Mouse (Mus musculus): ENCODE results near the gene Dact3. TPM values are rescaled to one million over a fixed set of nuclear protein-coding genes. Genes with fewer than 3 reads are reported as not detected.
A peak's percentile ranks its signal among the peaks of the same experiment; 100 is the strongest.

Gene Dact3
- total and polyA plus RNA-seq, 3 experiments = 0.31 to 2.1 TPM; not detected in 1

DNA sequence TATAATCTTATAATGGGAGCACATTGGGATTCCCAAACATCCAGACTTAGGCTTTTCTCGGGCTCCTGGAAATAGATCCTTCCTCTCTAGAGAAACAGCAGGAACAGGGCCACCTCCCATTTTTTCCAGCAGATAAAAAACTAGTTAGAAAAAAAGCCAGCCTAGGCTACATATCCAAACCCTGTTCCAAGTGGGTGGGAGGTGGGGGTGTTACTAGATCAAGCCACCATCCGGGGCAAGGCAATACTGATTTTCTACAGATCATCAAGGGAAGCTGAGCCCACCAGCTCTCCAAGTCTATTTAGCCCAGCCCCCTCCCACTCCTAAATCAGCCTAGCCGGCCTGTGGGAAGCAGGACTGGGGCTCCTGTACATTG, 30.4 kb upstream of the Dact3 start:
- H3K36me3 ChIP-seq (ENCODE audit: control insufficient read depth in 1 of 2, insufficient read depth in 2 of 2, low read length in 2 of 2) = 0 out of 4 replicates have a peak, but pooled peaks cover 0 to 2% of the 10 kb centered on the region in 2 experiments
- peak; percentile 32 for DNase-seq (ENCODE audit: low read depth, low spot score)
- H3K27ac ChIP-seq (ENCODE audit: control insufficient read depth, low read depth, low read length) = no peak overlapping the region; the same call in 1 of the 2 replicates
- TF ChIP-seq ZNF384 (IDR thresholded peaks at IDR 0.05; ENCODE audit: low read depth, low read length) = peak; percentile 45; the same call in 1 of the 2 replicates
- TF ChIP-seq MAZ (IDR thresholded peaks at IDR 0.05; ENCODE audit: low read depth, low read length) = no peak; the same call in 1 of the 2 replicates
- peak; percentile 25; the same call in 1 of the 2 replicates for TF ChIP-seq NELFE (IDR thresholded peaks at IDR 0.05; ENCODE audit: low read depth, low read length)
- no peak for TF ChIP-seq GATA1 (IDR thresholded peaks at IDR 0.05; ENCODE audit: low read depth, low read length)
- no peak for TF ChIP-seq KAT2A (conservative IDR thresholded peaks at IDR 0.05; ENCODE audit: low read depth, low read length)
- TF ChIP-seq TCF12 (IDR thresholded peaks at IDR 0.05; ENCODE audit: low read depth, low read length) = no peak
- peaks cover 0 to 5% of the 10 kb centered on the region in 2 experiments; a peak in 3 of 4 replicates for H3K4me1 ChIP-seq (ENCODE audit: control insufficient read depth in 1 of 2, insufficient read depth in 2 of 2, low read length in 2 of 2)
- no peaks in the 10 kb centered on the region for H3K27me3 ChIP-seq (ENCODE audit: control insufficient read depth in 1 of 2, insufficient read depth in 2 of 2, low read length in 2 of 2)
- peak overlapping the region; percentile 81 for H3K9ac ChIP-seq (ENCODE audit: control insufficient read depth, low read depth, low read length, poor library complexity, severe bottlenecking)
- peak overlapping the region; percentile 72 to 100 for H3K4me3 ChIP-seq (ENCODE audit: control insufficient read depth in 1 of 2, insufficient read depth in 1 of 2, low read depth in 2 of 2, low read length in 2 of 2)
- H3K79me2 ChIP-seq (ENCODE audit: control insufficient read depth, insufficient read depth, low read length, poor library complexity) = peaks cover 5% of the 10 kb centered on the region; the same call in 1 of the 2 replicates
- no peaks in the 10 kb centered on the region for H3K9me3 ChIP-seq (replicated peaks; ENCODE audit: insufficient read depth, low read length)

DNA sequence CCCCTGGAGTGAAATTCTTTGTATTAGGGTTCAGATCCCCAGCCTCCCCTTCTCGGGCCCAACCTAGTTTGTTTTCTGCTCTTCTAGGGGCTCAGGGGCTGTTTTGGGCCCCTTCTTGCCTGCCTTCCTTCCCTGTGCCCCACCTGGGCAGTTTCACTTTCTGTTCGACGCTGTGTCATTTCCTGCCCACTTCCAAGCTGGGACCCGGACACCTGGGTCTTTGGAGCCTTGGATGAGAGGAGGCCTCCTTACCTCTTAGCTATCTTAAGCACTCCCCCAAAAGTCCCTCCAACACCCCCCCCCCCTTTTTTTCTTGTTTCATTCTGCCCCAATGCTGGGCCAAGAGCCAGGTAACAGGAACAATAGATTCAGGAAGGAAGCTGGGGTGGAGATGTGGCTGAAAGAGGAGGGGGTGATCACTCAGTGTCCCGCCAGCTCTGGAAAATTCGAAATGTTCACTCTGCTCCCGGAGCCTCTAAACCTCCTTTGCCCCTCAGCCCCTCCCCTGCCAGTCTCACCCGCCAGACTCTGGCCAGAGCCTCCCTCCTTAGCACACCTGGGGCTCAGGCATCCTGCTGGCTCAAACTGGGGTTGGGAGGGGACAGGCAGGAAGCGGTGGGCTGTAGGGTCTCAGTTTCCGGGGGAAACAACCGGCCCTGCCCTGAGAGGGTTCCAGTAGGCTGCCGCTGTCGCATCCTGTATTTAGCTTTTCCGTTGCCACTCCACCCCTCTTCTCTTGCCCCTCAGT, 29.9 kb upstream of the Dact3 start:
- 0 out of 4 replicates have a peak, but pooled peaks cover 0 to 2% of the 10 kb centered on the region in 2 experiments for H3K36me3 ChIP-seq (ENCODE audit: control insufficient read depth in 1 of 2, insufficient read depth in 2 of 2, low read length in 2 of 2)

DNA sequence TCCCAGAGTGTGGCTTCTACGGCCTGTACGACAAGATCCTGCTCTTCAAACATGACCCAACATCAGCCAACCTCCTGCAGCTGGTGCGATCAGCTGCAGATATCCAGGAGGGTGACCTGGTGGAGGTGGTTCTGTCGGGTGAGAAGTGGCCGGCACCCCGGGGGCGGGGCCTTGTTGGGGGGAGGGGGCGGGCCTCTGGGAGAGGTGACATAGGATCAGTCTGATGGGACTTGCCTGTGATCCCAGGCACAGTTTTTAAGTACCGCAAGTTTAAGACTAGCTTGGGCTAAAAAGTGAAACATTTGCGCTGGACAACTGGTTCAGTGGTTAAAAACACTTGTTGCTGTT, 29.3 kb upstream of the Dact3 start:
- DNase-seq (ENCODE audit: low read depth, low spot score) = peak; percentile 45
- Histone ChIP-seq H3K36me3 (ENCODE audit: control insufficient read depth in 1 of 2, insufficient read depth in 2 of 2, low read length in 2 of 2) (0 out of 4 replicates have a peak, but pooled peaks cover 0 to 2% of the 10 kb centered on the region in 2 experiments), H3K9me3 (replicated peaks; ENCODE audit: insufficient read depth, low read length) (no peaks in the 10 kb centered on the region), H3K4me1 (ENCODE audit: control insufficient read depth in 1 of 2, insufficient read depth in 2 of 2, low read length in 2 of 2) (peaks cover 0 to 5% of the 10 kb centered on the region in 2 experiments; a peak in 3 of 4 replicates), H3K4me3 (ENCODE audit: control insufficient read depth in 1 of 2, insufficient read depth in 1 of 2, low read depth in 2 of 2, low read length in 2 of 2) (peak overlapping the region; percentile 72 to 100), H3K9ac (ENCODE audit: control insufficient read depth, low read depth, low read length, poor library complexity, severe bottlenecking) (peak overlapping the region; percentile 81), H3K79me2 (ENCODE audit: control insufficient read depth, insufficient read depth, low read length, poor library complexity) (peaks cover 5% of the 10 kb centered on the region; the same call in 1 of the 2 replicates), H3K27me3 (ENCODE audit: control insufficient read depth in 1 of 2, insufficient read depth in 2 of 2, low read length in 2 of 2) (no peaks in the 10 kb centered on the region), H3K27ac (ENCODE audit: control insufficient read depth, low read depth, low read length) (no peak overlapping the region)
- TF ChIP-seq CHD2 (IDR thresholded peaks at IDR 0.05; ENCODE audit: low read length) = no peak
- no peak for TF ChIP-seq TBP (IDR thresholded peaks at IDR 0.05; ENCODE audit: low read depth, low read length)
- no peak for TF ChIP-seq MEF2A (IDR thresholded peaks at IDR 0.05; ENCODE audit: extremely low read depth, insufficient replicate concordance, low read depth, low read length, poor library complexity, severe bottlenecking)
- TF ChIP-seq ZKSCAN1 (IDR thresholded peaks at IDR 0.05; ENCODE audit: low read depth, low read length) = no peak
- no peak for TF ChIP-seq MAX (IDR thresholded peaks at IDR 0.05; ENCODE audit: low read length)

More for the DNA sequence above, 29.9 kb upstream of the Dact3 start:
- H3K27me3 ChIP-seq (ENCODE audit: control insufficient read depth in 1 of 2, insufficient read depth in 2 of 2, low read length in 2 of 2) = no peaks in the 10 kb centered on the region
- H3K9ac ChIP-seq (ENCODE audit: control insufficient read depth, low read depth, low read length, poor library complexity, severe bottlenecking) = peak overlapping the region; percentile 81
- peaks cover 5% of the 10 kb centered on the region; the same call in 1 of the 2 replicates for H3K79me2 ChIP-seq (ENCODE audit: control insufficient read depth, insufficient read depth, low read length, poor library complexity)
- DNase-seq (ENCODE audit: low read depth, low spot score) = peak; percentile 51
- TF ChIP-seq POLR2A (IDR thresholded peaks at IDR 0.05; ENCODE audit: control insufficient read depth in 1 of 2, insufficient read depth in 1 of 2, low read depth in 1 of 2, low read length in 2 of 2, poor library complexity in 1 of 2) (0 out of 4 replicates have a peak, but pooled peaks of 1 of the 2 experiments have one; percentile 18), SIN3A (IDR thresholded peaks at IDR 0.05; ENCODE audit: low read length) (peak; percentile 54), ELF1 (IDR thresholded peaks at IDR 0.05; ENCODE audit: low read depth, low read length) (no peak), NELFE (IDR thresholded peaks at IDR 0.05; ENCODE audit: low read depth, low read length) (0 out of 2 replicates have a peak, but pooled peaks have one; percentile 13), JUND (IDR thresholded peaks at IDR 0.05; ENCODE audit: low read depth, low read length) (no peak), MXI1 (IDR thresholded peaks at IDR 0.05; ENCODE audit: low read depth, low read length) (no peak), MAX (IDR thresholded peaks at IDR 0.05; ENCODE audit: low read length) (no peak), ETS1 (IDR thresholded peaks at IDR 0.05; ENCODE audit: low read depth, low read length) (peak; percentile 54)
- peak overlapping the region; percentile 24; the same call in 1 of the 2 replicates for H3K27ac ChIP-seq (ENCODE audit: control insufficient read depth, low read depth, low read length)
- H3K4me1 ChIP-seq (ENCODE audit: control insufficient read depth in 1 of 2, insufficient read depth in 2 of 2, low read length in 2 of 2) = peaks cover 0 to 5% of the 10 kb centered on the region in 2 experiments; a peak in 3 of 4 replicates
- peak overlapping the region; percentile 72 to 100 for H3K4me3 ChIP-seq (ENCODE audit: control insufficient read depth in 1 of 2, insufficient read depth in 1 of 2, low read depth in 2 of 2, low read length in 2 of 2)
- no peaks in the 10 kb centered on the region for H3K9me3 ChIP-seq (replicated peaks; ENCODE audit: insufficient read depth, low read length)

All from MEL (cell line).